Comparison of ENCODE assay signal across 16 mouse cellular contexts in the genomic region with DNA sequence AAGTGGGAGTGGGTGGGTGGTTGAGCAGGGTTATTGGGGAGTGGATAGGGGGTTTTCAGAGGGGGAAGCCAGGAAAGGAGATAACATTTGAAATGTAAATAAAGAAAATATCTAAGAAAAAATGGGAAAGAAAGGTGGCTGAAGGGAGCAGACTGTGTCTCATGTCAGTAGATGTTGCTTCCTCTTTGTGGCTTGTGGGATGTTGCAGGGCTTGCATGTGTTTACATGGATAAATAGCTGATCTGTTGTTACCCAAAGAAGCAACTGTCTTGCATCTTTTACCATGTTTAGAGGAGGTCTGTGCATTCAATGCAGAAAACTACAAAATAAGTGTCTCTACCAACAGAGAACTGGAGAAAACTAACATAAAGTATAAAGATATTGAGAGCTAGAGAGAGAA.
"Had no signal": no experiment of that assay in that cellular context is flagged by ENCODE, and none has a peak within 500 bp of the region (broad histone marks: within the 10 kb centered on the region; RNA-seq: fewer than 3 reads in every experiment).

No protein-coding gene starts in this region.

- H3K27ac ChIP-seq: layer of hippocampus, adult 2 months; limb, embryonic 13.5 days; liver, embryonic 14.5 days; midbrain, embryonic 10.5 days; neural tube, embryonic 13.5 days; stomach, postnatal 0 days had no signal

- ATAC-seq: intestine, postnatal 0 days had no signal

- H3K4me1 ChIP-seq: limb, embryonic 13.5 days; midbrain, embryonic 10.5 days; neural tube, embryonic 13.5 days had no signal

- DNase-seq: kidney, adult 9 months; kidney, postnatal 10 days; kidney, postnatal 4 days; left cerebral cortex, postnatal 4 days; lung, adult 18-20 months; lung, postnatal 4 days; midbrain, embryonic 14.5 days; right cerebral cortex, postnatal 14 days; thymus, postnatal 4 days had no signal

- H3K9me3 ChIP-seq: limb, embryonic 13.5 days; midbrain, embryonic 10.5 days; neural tube, embryonic 13.5 days had no signal

- H3K27me3 ChIP-seq: limb, embryonic 13.5 days; neural tube, embryonic 13.5 days had no signal

- H3K36me3 ChIP-seq: limb, embryonic 13.5 days; midbrain, embryonic 10.5 days; neural tube, embryonic 13.5 days had no signal

- H3K4me3 ChIP-seq: layer of hippocampus, adult 2 months; limb, embryonic 13.5 days; midbrain, embryonic 10.5 days; neural tube, embryonic 13.5 days had no signal
